Mouse (Mus musculus) CH12F3 (cell line): ENCODE measurements around the gene Adgrg5.

Experiments used
- in situ Hi-C: fragments of 300-500 bp; cut with MboI; formaldehyde crosslinking; loops from 2 replicates; pipeline ENCODE4 v1.14.3; 2020; ENCODE audit warnings: low sequenced_read_pairs

Adgrg5 gene

GRCm38 (mm10) chr8:94966578-94966977, 43.1 kb downstream of the Adgrg5 start:
- in situ Hi-C loops = no loop called here

GRCm38 (mm10) chr8:94967071-94967470, 43.6 kb downstream of the Adgrg5 start:
- in situ Hi-C loops = no loop called here

- in situ Hi-C loops = no loop called here
These were observed 44.1 kb downstream of the Adgrg5 start for GRCm38 (mm10) chr8:94967554-94967953.

- in situ Hi-C loops = no loop called here
These were observed 49.8 kb downstream of the Adgrg5 start for GRCm38 (mm10) chr8:94973270-94973669.

GRCm38 (mm10) chr8:94973786-94974185, 50.3 kb downstream of the Adgrg5 start:
- in situ Hi-C loops = no loop called here

GRCm38 (mm10) chr8:94974467-94975165, 51.1 kb downstream of the Adgrg5 start, which contains the start of gene Adgrg1:
Gene Adgrg1 (plus strand): TSS chr8:94974751.
- in situ Hi-C loops = no loop called here

GRCm38 (mm10) chr8:94976651-94977417, 53.3 kb downstream of the Adgrg5 start:
- in situ Hi-C loops = no loop called here

- in situ Hi-C loops = no loop called here
These were observed 54.6 kb downstream of the Adgrg5 start for GRCm38 (mm10) chr8:94978131-94978530.

GRCm38 (mm10) chr8:94978593-94979319, 55.3 kb downstream of the Adgrg5 start:
- in situ Hi-C loops = no loop called here

GRCm38 (mm10) chr8:94980176-94980575, 56.7 kb downstream of the Adgrg5 start:
- in situ Hi-C loops = no loop called here

- in situ Hi-C loops = no loop called here
These were observed 57.5 kb downstream of the Adgrg5 start for GRCm38 (mm10) chr8:94980976-94981375.

- in situ Hi-C loops = no loop called here
These were observed 58.4 kb downstream of the Adgrg5 start for GRCm38 (mm10) chr8:94981848-94982247.

- in situ Hi-C loops = no loop called here
These were observed 59.7 kb downstream of the Adgrg5 start for GRCm38 (mm10) chr8:94983146-94983545.

GRCm38 (mm10) chr8:94983881-94984516, 60.5 kb downstream of the Adgrg5 start:
- in situ Hi-C loops = no loop called here

GRCm38 (mm10) chr8:94985023-94985422, 61.5 kb downstream of the Adgrg5 start:
- in situ Hi-C loops = no loop called here

- in situ Hi-C loops = no loop called here
These were observed 63.2 kb downstream of the Adgrg5 start for GRCm38 (mm10) chr8:94986676-94987075.

GRCm38 (mm10) chr8:94987553-94987952, 64.1 kb downstream of the Adgrg5 start:
- in situ Hi-C loops = no loop called here

GRCm38 (mm10) chr8:94988619-94989018, 65.1 kb downstream of the Adgrg5 start:
- in situ Hi-C loops = no loop called here

GRCm38 (mm10) chr8:94989711-94990110, 66.2 kb downstream of the Adgrg5 start:
- in situ Hi-C loops = no loop called here

- in situ Hi-C loops = no loop called here
These were observed 67.3 kb downstream of the Adgrg5 start for GRCm38 (mm10) chr8:94990598-94991453.
